Mouse (Mus musculus) kidney, postnatal 36 days (tissue): Measurements from ENCODE around the gene Phf24.
A peak's percentile ranks its signal among the peaks of the same experiment; 100 is the strongest.

Experiments used
- DNase-seq, 2 experiments: peaks; one replicate each; pipeline ENCODE4 v3.0.0; 2021 to 2022; ENCODE audit warnings: mixed read lengths in 2 of 2

Gene Phf24

DNA sequence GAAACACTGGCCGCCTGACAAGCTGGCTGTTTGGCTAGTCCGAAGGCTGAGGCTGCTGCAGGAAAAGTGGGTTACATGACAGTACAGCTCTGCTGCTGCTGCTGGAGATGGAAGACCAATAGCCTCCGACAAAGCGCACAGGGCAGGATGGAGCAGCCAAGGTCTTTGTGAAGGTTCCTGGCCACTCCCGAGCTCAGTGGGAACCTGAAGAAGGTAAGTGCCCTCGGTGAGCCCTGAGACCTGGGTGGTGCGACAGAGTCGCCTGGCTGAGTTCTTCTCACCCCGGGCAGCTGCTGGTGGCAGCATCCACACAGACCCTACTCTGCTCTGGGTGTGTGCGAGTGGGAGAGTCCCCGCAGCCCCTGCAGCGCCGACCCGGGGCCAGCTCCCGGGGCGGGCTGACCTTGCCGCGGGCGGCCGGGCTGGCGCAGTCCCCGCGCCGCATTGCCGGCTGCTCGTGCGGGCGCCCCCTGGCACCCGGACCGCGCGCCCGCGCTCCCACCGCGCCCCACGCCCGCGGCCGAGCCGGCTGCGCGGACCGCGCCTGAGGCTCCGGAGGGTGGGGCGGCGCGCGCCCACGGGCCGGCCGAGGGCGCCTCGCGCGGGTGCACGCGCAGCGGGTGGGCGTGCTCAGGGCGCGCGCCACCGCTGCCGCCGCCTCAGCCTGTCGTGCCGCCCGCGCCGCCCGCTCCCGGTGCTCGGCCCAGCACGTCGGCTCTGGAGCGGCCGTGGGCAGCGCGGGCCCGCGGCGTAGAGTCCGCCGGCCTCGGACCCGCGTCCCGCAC is at the start of gene Phf24:
TSS of gene Phf24 (plus strand) at position 44 of the 785 bp plus-strand sequence.
- DNase-seq = peak; percentile 6 to 46

DNA sequence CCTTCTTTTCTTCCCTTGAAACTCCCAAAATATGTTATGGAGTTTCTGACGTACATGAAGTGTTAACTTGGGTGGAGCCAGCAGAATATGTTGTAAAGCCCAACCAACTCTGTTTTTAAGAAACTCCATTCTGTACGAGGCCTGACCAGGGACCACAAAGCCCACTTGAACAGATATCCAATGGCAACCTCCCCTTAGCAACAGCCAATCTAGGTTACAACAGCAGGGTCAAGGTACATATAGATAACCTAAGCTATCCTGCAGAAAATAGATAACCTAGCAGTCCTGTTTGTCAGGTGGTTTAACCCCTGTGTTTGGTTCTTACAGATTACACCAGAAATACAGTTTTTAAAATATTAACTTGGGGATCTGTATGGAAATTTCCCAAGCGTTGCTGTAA is 49.1 kb upstream of the Phf24 start:
- no peak for DNase-seq

- DNase-seq = no peak
Observed at GRCm38 (mm10) chr4:42868193-42868592, 48.3 kb upstream of the Phf24 start.

DNA sequence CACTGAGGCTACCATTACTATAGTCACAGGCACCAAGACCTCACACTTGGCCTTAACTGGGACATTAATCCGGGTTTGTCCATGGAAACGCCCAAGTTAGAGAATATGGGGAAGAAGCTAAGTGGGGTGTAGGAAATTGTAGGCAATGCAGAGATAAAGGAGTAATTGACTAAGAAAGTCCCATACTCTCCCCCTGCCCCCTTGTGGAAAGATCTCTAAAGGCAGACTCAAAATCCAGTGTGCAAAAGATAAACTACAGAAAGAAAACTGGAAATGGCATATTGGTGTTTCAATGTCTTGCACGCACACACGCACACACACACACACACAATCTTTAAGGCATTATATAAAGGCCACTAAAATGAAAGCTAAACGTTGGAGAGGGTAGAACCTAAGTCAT is 45.7 kb upstream of the Phf24 start:
- DNase-seq = peak in 1 of 2 experiments; percentile 6

DNA sequence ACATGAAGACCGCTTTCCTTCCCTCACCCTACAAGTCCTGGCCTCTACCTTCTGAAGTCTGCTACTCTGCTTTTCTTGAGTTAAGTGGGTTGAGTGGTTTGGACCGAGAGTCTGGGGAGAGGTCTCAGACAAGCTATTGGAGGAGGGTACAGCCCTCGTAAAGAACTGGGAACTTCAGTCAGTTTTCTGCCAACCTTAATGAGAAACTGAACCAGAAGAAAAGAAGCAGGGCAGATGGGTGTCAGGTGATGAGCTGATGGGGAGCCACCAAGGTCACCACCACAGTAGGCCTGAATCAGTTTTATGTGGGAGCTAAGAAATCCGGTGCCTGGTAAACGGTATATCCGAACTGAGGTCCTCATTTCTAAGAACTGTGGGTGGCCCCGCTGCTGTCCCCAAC is 44.3 kb upstream of the Phf24 start:
- no peak for DNase-seq

DNA sequence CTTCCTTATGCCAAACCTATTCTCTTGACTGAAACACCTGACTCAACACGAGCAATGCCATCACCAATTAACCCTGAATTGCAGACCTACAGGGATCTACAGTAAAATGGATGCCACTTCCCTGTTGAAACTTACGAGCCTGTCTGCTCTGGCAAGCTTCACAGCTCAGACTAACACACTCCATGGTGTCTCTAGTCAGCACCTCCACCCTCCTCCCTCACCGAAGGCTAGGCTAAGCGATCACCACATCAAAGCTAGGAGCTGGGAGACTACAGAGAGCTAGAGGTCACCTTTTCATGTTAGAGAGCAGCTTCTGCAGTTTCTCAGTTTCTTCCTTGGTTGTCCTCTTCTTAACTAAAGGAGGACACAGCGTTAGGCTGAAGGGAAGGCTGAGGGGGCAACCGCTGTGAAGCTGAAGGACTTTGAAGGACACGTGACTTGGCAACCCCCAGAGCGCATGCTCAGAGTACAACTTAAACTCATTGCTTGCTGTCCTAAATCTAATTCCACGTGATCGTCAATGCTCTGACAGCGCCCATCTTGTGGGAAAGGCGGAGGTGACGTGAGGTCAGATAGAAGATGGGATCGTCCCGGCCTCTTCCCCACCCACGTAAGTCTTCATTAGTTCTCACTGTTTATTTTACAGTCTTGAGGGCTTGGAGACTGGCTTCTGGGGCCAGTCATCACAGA is 43.6 kb upstream of the Phf24 start:
- peak; percentile 12 to 15 for DNase-seq

GRCm38 (mm10) chr4:42874134-42874533 is 42.3 kb upstream of the Phf24 start, which contains the start of gene Fam205c:
Gene Fam205c (minus strand): TSS chr4:42874234.
- no peak for DNase-seq

GRCm38 (mm10) chr4:42876586-42877291 is 39.7 kb upstream of the Phf24 start:
- DNase-seq = peak; percentile 63 to 69

- DNase-seq = no peak
Observed at GRCm38 (mm10) chr4:42877657-42878056, 38.8 kb upstream of the Phf24 start.

GRCm38 (mm10) chr4:42879829-42880676 is 36.4 kb upstream of the Phf24 start:
- no peak for DNase-seq

DNA sequence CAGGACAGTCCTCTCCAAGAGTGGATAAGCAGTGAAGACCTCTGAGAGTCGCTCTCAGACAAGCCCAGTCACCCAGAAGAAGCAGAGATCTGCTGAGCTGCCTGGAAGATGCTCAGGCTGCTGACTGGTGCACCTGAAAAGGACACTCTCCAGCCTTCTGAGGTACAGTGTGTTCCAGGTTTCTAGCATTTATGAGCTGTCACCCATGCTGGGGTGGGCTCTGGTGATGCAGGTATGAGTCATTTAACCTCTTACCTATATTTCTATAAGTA is 35.8 kb upstream of the Phf24 start:
- DNase-seq = no peak

DNA sequence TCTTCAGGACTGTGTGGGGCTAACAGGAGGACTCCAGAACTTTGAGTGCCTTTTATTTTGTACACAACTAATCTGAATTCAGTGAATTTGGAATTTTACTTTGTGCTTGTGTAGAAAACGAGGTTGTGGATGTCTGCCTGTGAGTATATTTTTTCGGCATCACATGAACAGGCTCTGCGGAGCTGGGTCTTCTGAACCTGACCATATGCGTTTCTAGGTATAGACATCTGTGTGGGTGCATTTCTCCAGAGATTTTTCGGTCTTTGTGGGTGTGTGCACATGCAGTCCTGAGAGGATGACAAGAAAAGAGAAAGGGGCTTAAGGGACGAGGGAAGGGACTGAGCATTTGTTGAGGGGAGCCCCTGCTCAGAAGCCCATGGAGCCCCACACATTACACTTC is 29.5 kb upstream of the Phf24 start:
- no peak for DNase-seq

DNA sequence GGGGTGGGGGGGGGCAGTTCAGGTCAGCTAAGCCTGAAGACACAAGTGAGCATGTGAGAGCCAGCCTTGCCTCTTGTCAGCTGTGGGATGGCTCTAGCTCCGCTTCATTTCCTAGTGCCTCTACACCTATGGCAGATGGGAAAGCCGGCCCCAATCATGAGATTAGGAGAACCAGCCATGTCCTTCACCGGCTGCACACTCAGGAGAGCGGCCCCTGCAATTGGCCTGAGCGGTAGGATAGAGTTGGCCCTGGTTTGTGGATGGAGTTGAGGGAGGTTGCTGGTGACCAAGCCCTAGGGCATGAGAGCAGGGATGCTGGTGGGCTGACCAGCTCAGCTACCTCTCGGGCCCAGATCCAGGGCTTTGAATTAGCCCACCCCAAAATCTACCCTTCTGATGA is 27.7 kb upstream of the Phf24 start:
- DNase-seq = no peak

DNA sequence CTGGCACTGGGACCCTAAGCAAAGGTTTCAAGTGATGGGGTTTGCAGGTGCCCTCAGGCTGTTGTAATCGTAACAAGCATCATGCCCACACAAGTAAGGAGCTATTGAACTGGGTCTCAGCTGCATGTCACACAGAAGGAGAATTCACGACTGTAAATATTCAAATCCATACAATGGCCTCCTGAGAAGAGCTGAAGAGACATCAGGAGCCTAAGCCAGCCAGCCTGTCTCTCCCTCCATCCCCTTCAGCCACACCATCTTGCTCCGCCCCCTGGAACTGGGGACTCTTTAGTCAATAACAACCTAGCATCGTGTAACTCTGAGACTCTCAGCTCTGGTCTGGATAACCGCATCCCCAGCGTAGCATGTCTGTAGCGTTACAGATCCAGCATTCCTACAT is 25.3 kb upstream of the Phf24 start:
- DNase-seq = no peak

- DNase-seq = no peak
Observed at GRCm38 (mm10) chr4:42895118-42895517, 21.3 kb upstream of the Phf24 start.

DNA sequence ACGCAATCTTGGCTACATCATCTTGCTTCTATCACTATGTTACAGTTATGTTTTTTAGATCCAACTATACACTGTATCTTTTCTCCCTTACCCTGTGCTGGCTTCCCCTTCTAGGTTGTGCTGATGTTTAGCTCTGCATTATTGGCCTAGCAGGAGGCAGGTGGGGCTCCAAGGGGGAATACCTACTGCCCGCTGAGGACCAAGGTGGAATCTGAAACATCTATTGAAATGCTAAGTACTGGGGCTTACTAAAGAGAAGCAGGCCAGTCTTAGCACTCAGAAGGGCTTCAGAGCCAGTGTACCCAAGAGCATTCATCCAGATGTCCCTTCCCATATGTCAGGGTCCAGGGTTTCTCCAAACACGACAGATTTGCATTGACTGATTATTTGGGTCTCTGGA is 17.5 kb upstream of the Phf24 start:
- no peak for DNase-seq

DNA sequence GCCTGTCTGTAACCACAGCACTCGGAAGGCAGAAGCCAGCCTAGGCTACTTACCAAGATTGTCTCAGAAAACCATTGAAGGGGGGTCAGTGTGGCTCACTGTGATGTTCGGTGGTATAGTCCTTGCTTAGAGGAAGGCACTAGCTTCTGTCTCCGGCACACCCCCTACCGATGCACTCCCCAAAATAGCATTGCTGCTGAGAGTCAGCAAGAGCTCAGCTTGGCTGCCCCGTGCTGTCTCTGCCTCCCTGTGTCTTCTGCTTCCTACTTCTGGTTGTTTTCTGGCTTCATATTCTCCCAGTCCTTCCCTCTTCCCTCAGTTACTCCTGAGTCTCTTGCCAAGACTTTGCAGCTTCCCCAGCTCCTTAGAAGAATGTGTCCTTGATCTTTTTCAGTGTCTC is 15.6 kb upstream of the Phf24 start:
- no peak for DNase-seq

- peak in 1 of 2 experiments; percentile 32 for DNase-seq
Observed at GRCm38 (mm10) chr4:42902174-42902573, 14.3 kb upstream of the Phf24 start.

GRCm38 (mm10) chr4:42902730-42903129 is 13.7 kb upstream of the Phf24 start:
- no peak for DNase-seq

DNA sequence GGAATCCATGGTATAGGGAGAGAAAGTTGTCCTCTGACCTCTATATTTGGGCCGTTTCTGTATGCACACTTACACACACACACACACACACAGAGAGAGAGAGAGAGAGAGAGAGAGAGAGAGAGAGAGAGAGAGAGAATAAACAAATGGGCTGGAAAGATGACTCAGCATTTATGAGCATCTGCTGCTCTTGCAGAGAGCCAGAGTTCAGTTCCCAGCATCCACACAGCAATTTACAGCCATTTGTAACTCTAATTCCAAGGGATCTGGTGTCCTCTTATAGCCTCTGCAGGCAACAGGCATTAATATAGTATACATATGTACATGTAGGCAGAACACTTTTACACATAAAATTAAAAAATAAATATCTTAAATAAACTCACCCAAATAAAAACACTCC is 12.5 kb upstream of the Phf24 start:
- DNase-seq = no peak

GRCm38 (mm10) chr4:42904523-42904922 is 11.9 kb upstream of the Phf24 start:
- DNase-seq = no peak

GRCm38 (mm10) chr4:42904966-42905365 is 11.5 kb upstream of the Phf24 start:
- DNase-seq = no peak

GRCm38 (mm10) chr4:42913391-42913790 is 3.1 kb upstream of the Phf24 start:
- no peak for DNase-seq
